Mouse (Mus musculus): ENCODE results near the gene Podxl.
"Not testable (repeated sequence)": the region's sequence is repeated elsewhere in the genome, so short reads cannot be mapped to it uniquely, and the experiment has no call there.

Podxl gene

GRCm38 (mm10) chr6:31567200-31567599 is 3.4 kb upstream of the Podxl start:
- no peak for DNase-seq (ENCODE audit: low read depth, low spot score)

GRCm38 (mm10) chr6:31564901-31565391 is 1.2 kb upstream of the Podxl start:
- no peak for DNase-seq (ENCODE audit: low read depth, low spot score)

GRCm38 (mm10) chr6:31564182-31564531 is 376 bp upstream of the Podxl start:
- DNase-seq (ENCODE audit: low read depth, low spot score) = no peak

DNA sequence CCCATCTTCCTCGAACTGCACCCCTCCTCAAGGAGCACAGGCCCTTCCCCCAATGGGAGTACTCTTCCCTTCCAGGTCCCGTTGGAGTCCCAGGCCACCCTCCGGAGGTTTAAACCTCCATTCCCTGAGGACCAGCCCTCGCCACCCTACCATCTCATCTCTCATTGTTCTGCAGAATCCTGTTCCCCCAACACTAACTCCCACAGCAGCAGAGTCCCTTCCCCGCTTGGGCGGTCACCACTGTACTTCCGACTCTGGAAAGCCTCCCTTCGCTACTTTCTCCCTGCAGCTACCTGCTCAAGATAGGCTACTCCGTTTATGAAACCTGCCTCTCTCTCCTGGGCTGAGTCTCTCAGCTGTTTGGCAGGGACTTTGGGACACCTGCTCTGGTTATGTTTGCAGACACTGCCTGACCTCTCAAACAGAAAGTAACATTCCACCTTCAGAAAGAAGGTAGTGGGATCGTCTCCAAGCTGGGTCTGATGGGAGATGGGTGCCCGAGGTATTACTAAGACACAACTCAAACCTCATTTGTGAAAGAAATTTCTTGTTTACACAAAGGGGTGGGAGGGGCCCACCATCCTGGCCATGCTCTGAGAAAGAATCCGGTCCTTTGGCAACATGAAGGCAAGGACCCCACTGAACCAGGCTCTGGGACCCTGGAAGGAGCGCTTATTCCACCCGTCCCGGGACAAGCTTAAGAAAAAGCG is 1.3 kb downstream of the Podxl start:
- no peak for DNase-seq (ENCODE audit: low read depth, low spot score)

DNA sequence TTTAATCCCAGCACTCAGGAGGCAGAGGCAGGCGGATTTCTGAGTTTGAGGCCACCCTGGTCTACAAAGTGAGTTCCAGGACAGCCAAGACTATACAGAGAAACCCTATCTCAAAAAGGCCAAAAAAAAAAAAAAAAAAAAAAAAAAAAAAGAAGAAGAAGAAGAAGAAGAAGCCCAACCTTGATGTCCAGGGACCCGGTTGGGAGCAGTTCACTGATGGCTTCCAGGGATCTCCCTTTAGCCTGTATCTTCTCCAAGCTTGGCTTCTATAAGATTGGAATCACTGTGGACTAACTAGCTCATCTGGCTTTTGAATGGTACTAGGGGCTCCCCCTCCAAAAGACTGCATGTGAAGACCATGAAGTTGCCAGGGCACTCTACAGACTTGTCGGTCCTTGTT is 1.8 kb downstream of the Podxl start:
- DNase-seq (ENCODE audit: low read depth, low spot score) = not testable (repeated sequence)

- no peak for DNase-seq (ENCODE audit: low read depth, low spot score)
Observed at GRCm38 (mm10) chr6:31560138-31560959, 3.4 kb downstream of the Podxl start.

GRCm38 (mm10) chr6:31556460-31557100 is 7.2 kb downstream of the Podxl start:
- DNase-seq (ENCODE audit: low read depth, low spot score) = no peak

GRCm38 (mm10) chr6:31550876-31551532 is 12.8 kb downstream of the Podxl start:
- DNase-seq (ENCODE audit: low read depth, low spot score) = no peak

GRCm38 (mm10) chr6:31549361-31550051 is 14.3 kb downstream of the Podxl start:
- DNase-seq (ENCODE audit: low read depth, low spot score) = no peak

- DNase-seq (ENCODE audit: low read depth, low spot score) = no peak
Observed at GRCm38 (mm10) chr6:31544318-31544717, 19.5 kb downstream of the Podxl start.

DNA sequence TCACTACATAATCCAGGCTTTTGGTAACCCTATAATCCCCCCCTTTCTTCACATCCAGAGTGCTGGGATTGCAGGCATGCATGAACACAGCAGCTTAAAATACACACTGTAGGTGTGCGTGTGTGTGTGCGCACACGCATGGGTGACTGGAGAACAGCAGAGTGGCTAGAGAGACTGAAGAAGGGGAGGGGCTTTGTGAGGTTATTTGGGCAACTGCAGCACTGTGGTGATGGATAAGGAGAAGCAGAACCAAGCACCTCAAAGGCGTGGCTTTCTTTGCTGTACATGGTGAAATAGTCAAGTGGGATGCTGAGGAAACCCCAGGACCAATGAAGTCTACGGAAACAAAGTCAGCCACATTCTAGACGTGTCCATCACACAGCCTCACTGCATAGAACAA is 23.8 kb downstream of the Podxl start:
- DNase-seq (ENCODE audit: low read depth, low spot score) = no peak

- DNase-seq (ENCODE audit: low read depth, low spot score) = no peak
Observed at GRCm38 (mm10) chr6:31538112-31538511, 25.7 kb downstream of the Podxl start.

GRCm38 (mm10) chr6:31537193-31537592 is 26.6 kb downstream of the Podxl start:
- no peak for DNase-seq (ENCODE audit: low read depth, low spot score)

DNA sequence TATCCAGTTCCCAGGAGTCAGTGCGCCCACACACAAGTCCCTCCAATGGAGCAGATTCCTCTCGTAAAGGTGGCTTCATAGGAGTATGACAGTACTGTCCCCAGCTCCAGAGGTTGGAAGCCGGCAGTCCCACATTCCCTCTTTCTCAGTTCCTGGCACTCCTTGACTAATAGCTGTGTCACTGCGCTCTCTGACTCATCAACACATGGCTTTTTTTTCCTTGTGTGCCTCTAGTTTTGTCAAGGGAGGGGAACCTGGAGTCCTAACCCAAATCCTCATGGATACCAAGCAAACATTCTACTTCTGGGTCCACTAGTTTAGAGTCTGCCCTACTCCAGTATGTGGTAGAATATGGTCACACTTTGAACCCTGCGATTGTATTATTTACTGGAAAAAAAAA is 29.1 kb downstream of the Podxl start:
- DNase-seq (ENCODE audit: low read depth, low spot score) = no peak

DNA sequence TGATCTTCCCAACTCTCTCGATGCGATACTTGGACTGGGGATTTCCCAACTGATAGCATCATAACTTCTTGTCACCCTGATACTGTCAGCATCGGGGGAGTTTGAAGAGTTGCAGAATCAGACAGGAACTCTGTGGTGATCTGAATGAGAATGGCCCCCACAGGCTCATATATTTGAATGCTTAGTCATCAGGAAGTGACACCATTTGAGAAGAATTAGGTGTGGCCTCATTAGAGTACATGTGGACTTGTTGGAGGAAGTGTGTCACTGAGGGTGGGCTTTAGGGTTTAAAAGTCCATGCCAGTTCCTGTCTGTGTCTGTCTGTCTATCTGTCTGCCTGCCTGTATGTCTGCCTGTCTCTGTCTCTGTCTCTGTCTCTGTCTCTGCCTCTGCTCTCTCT is 31.9 kb downstream of the Podxl start:
- DNase-seq (ENCODE audit: low read depth, low spot score) = no peak

DNA sequence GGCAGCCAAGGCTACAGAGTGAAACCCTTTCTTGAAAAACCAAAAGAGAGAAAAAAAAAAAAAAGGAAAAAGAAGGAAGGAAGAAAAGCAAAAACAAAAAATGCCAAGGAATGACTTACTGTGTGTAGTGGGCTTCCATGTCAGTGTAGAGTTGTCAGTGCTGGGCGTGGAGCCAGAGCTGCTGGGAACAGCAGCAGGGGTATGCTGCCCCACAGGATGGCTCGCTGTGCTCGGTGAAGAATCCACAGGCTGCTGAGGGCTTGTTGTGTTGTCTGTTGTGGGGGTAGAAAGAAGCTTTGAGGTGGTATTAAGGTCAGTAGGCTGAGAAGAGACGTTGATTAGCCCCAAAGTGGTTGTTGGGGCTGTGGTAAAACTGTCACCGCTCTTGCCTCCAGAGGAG is 35.4 kb downstream of the Podxl start:
- DNase-seq (ENCODE audit: low read depth, low spot score) = no peak

- DNase-seq (ENCODE audit: low read depth, low spot score) = peak; percentile 54
Observed at GRCm38 (mm10) chr6:31527897-31528296, 35.9 kb downstream of the Podxl start.

DNA sequence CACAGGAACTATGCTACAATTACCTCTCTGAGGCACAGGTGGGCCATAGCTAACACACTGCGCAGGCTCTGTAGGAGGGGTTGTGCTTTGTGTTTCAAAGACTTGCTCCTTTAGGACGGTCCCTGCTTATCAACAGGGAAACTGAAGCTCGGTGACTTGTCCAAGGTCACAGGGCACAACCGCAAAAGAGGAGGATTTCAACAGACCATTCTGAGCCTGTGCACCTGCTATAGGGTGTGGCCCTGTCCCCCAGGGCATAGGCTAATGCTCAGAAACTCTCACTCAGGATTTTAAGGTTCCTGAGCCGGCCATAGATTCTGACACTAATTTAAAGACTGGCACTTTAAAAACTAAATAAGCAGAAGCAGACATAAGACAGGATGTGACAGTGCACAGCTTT is 36.9 kb downstream of the Podxl start:
- DNase-seq (ENCODE audit: low read depth, low spot score) = no peak

- DNase-seq (ENCODE audit: low read depth, low spot score) = no peak
Observed at GRCm38 (mm10) chr6:31525231-31525900, 38.4 kb downstream of the Podxl start.

GRCm38 (mm10) chr6:31524647-31525046 is 39.1 kb downstream of the Podxl start:
- DNase-seq (ENCODE audit: low read depth, low spot score) = no peak

GRCm38 (mm10) chr6:31524121-31524520 is 39.7 kb downstream of the Podxl start:
- DNase-seq (ENCODE audit: low read depth, low spot score) = no peak

All from telencephalon, adult 2 months (tissue).